Mouse (Mus musculus) intestine, embryonic 15.5 days (tissue): ENCODE data around the gene Dgcr2. TPM values are rescaled to one million over a fixed set of nuclear protein-coding genes. Genes with fewer than 3 reads are reported as not detected.

ENCODE experiments used
- ATAC-seq: fragments of 200-750 bp; cut with Nextera tagmentation; 2 replicates; pipeline ENCODE4 v1.8.0; 2017; ENCODE audit warnings: moderate TSS enrichment, moderate library complexity
- H3K27ac ChIP-seq: fragments of 300-500 bp; sonication (generic); 2 replicates; pipeline ENCODE4 v1.5.1; 2015; ENCODE audit warnings: mild to moderate bottlenecking, inconsistent platforms
- H3K27me3 ChIP-seq: fragments of 300-500 bp; sonication (generic); replicated peaks from 2 replicates; pipeline ENCODE4 v1.6.1; 2015; ENCODE audit warnings: inconsistent platforms
- H3K36me3 ChIP-seq: fragments of 300-500 bp; sonication (generic); 2 replicates; pipeline ENCODE4 v1.6.1; 2015; ENCODE audit warnings: inconsistent platforms
- H3K4me1 ChIP-seq: fragments of 300-500 bp; sonication (generic); replicated peaks from 2 replicates; pipeline ENCODE4 v1.6.1; 2015; ENCODE audit warnings: inconsistent platforms
- H3K4me2 ChIP-seq: fragments of 300-500 bp; sonication (generic); replicated peaks from 2 replicates; pipeline ENCODE4 v1.6.1; 2015; ENCODE audit warnings: mild to moderate bottlenecking, inconsistent platforms
- H3K4me3 ChIP-seq: fragments of 300-500 bp; sonication (generic); replicated peaks from 2 replicates; pipeline ENCODE4 v1.5.1; 2015; ENCODE audit warnings: inconsistent platforms
- H3K9ac ChIP-seq: fragments of 300-500 bp; sonication (generic); 2 replicates; pipeline ENCODE4 v1.6.1; 2015; ENCODE audit warnings: inconsistent platforms
- H3K9me3 ChIP-seq: fragments of 300-500 bp; sonication (generic); 2 replicates; pipeline ENCODE4 v1.6.1; 2016; ENCODE audit warnings: inconsistent platforms
- WGBS: fragments of 180-500 bp; shearing (Covaris S2); methylation state at CpG from one replicate; pipeline ENCODE4 v1.1.7; 2015; 5-methylcytosine and 5-hydroxymethylcytosine counted together
- polyA plus RNA-seq: library from polyadenylated mRNA; unstranded; fragments of >200 nt; fragmentation: Nextera tagmentation; extraction: Ambion mirVana; gene quantifications from 2 replicates; pipeline ENCODE4 v1.2.1, GENCODE M21; 2015

Gene Dgcr2
- polyA plus RNA-seq, 1 experiment from 2014 or later, result 68.2 TPM

- no peak overlapping the region for H3K27ac ChIP-seq
- H3K4me2 ChIP-seq, result no peak overlapping the region
- 47% methylated on average over 3 of the region's 3 CpGs for WGBS
These were observed 5.8 kb downstream of the Dgcr2 start for GRCm38 (mm10) chr16:17892606-17893005.

DNA sequence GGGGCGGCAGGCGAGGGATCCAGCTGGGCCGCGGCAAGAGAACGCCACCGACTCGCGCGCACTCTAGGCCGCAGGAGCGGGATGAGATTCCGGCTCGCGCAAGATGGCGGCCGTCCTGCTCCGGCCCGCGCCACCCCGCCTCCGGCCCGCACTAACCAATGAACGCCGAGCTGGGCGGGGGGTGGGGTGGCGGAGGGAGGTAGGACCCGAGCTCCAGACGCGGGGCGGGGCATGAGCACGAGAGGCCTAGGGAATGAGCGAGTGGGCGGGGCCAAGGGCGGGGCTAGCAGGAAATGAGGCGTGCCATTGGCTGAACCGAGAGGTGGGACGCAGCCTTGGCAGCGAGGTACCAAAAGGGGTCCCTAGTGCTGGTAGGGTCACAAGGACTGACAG, 6.8 kb downstream of the Dgcr2 start, which contains the start of gene Gm20518:
Gene Gm20518 (minus strand): TSS at position 105 of the 393 bp plus-strand sequence.
- Histone ChIP-seq H3K36me3 (no peaks in the 10 kb centered on the region), H3K4me2 (peak within 1 kb of the TSS; percentile 78), H3K9me3 (no peaks in the 10 kb centered on the region), H3K27ac (peak within 1 kb of the TSS; percentile 92), H3K9ac (peak within 1 kb of the TSS; percentile 97), H3K4me3 (peak within 1 kb of the TSS; percentile 83), H3K27me3 (no peaks in the 10 kb centered on the region), H3K4me1 (peaks cover 19% of the 10 kb centered on the region)
- ATAC-seq, result peak; percentile 98
- WGBS, result 0% methylated on average over 38 of the region's 38 CpGs

More at GRCm38 (mm10) chr16:17892606-17893005, 5.8 kb downstream of the Dgcr2 start:
- H3K4me1 ChIP-seq, result peaks cover 19% of the 10 kb centered on the region
- no peaks in the 10 kb centered on the region for H3K27me3 ChIP-seq
- H3K36me3 ChIP-seq, result no peaks in the 10 kb centered on the region
- ATAC-seq, result no peak
- H3K4me3 ChIP-seq, result no peak overlapping the region
- H3K9me3 ChIP-seq, result no peaks in the 10 kb centered on the region
- H3K9ac ChIP-seq, result no peak overlapping the region

DNA sequence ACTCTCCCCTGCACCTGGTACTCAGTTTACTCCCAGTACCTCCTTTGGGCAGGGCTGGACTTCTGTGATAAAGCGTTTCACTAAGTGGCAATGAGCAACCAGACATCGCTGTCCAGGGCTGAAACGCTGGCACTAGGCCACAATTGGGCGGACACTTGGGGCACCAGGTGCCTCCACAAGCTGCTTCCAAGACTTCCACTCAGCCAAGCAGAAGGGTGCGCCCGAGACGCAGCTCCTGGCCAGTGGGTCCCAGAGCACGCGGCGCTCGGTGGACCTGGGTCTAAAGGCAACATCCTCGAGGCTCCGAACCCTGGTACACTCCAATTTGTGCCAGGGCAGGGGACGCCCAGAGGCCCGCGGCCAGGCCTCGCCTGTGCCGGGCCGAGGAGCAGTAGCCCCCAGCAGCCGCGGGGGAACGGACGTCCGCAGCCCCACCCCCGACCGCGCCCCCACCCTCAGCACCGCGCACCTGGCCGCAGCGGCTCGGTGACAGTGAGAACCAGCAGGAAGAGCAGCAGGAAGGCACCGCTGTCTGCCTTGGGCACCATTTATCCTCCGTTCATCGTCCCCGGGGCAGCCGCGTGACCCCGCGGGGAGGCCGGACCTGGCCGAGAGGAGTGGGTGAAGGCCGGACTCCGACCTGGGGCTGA, 7.3 kb downstream of the Dgcr2 start:
- Histone ChIP-seq H3K4me2 (peak overlapping the region; percentile 71), H3K27ac (peak overlapping the region; percentile 92), H3K9me3 (no peaks in the 10 kb centered on the region), H3K36me3 (no peaks in the 10 kb centered on the region), H3K4me1 (peaks cover 20% of the 10 kb centered on the region), H3K4me3 (peak overlapping the region; percentile 83), H3K9ac (peak overlapping the region; percentile 97), H3K27me3 (no peaks in the 10 kb centered on the region)
- peak; percentile 78 for ATAC-seq
- 0% methylated on average over 44 of the region's 44 CpGs for WGBS

- no peaks in the 10 kb centered on the region for H3K36me3 ChIP-seq
- H3K27ac ChIP-seq, result no peak overlapping the region
- no peaks in the 10 kb centered on the region for H3K9me3 ChIP-seq
- ATAC-seq, result no peak
- peak overlapping the region; percentile 71 for H3K4me2 ChIP-seq
- peaks cover 23% of the 10 kb centered on the region for H3K4me1 ChIP-seq
- no peaks in the 10 kb centered on the region for H3K27me3 ChIP-seq
- peak overlapping the region; percentile 83 for H3K4me3 ChIP-seq
- 43% methylated on average over 2 of the region's 2 CpGs for WGBS
- peak overlapping the region; percentile 97 for H3K9ac ChIP-seq
These were observed 8.0 kb downstream of the Dgcr2 start for GRCm38 (mm10) chr16:17890342-17890727.

- Histone ChIP-seq H3K36me3 (no peaks in the 10 kb centered on the region), H3K4me2 (peak overlapping the region; percentile 71), H3K27ac (no peak overlapping the region), H3K4me3 (peak overlapping the region; percentile 83; the same call in 1 of the 2 replicates), H3K4me1 (peaks cover 23% of the 10 kb centered on the region), H3K9ac (no peak overlapping the region), H3K27me3 (no peaks in the 10 kb centered on the region), H3K9me3 (no peaks in the 10 kb centered on the region)
- 84% methylated on average over 6 of the region's 6 CpGs for WGBS
- no peak for ATAC-seq
These were observed 8.5 kb downstream of the Dgcr2 start for GRCm38 (mm10) chr16:17889689-17890341.

- no peak for ATAC-seq
- Histone ChIP-seq H3K4me1 (0 out of 2 replicates have a peak, but pooled peaks cover 14% of the 10 kb centered on the region), H3K4me3 (no peak overlapping the region), H3K36me3 (0 out of 2 replicates have a peak, but pooled peaks cover 5% of the 10 kb centered on the region), H3K4me2 (no peak overlapping the region), H3K27me3 (no peaks in the 10 kb centered on the region), H3K9me3 (no peaks in the 10 kb centered on the region), H3K9ac (no peak overlapping the region), H3K27ac (no peak overlapping the region)
- WGBS, result 72% methylated on average over 6 of the region's 6 CpGs
These were observed 14.2 kb downstream of the Dgcr2 start for GRCm38 (mm10) chr16:17884116-17884515.

DNA sequence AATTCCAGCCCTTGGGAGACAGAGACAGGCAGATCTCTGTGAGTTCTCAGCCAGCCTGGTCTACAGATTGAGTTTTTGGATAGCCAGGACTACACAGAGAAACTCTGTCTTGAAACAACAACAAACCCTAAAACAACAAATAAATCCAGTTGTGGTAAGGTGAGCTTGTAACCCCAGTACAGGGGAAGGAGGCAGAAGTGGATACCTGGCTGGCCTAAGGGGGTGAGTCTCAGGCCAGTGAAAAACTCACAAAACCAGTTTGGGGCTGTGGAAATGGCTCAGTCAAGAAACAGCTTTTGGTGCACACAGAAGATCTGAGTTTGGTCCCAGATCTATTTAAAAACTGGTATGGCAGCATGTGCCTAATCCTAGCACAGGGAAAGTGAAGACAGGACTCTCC, 16.2 kb downstream of the Dgcr2 start:
- Histone ChIP-seq H3K4me3 (no peak overlapping the region), H3K36me3 (0 out of 2 replicates have a peak, but pooled peaks cover 5% of the 10 kb centered on the region), H3K9ac (no peak overlapping the region), H3K27ac (no peak overlapping the region), H3K4me2 (no peak overlapping the region), H3K4me1 (0 out of 2 replicates have a peak, but pooled peaks cover 14% of the 10 kb centered on the region), H3K27me3 (no peaks in the 10 kb centered on the region), H3K9me3 (no peaks in the 10 kb centered on the region)
- ATAC-seq, result no peak

- peaks cover 13% of the 10 kb centered on the region; the same call in 1 of the 2 replicates for H3K4me1 ChIP-seq
- 82% methylated on average over 4 of the region's 4 CpGs for WGBS
- H3K9me3 ChIP-seq, result no peaks in the 10 kb centered on the region
- H3K27ac ChIP-seq, result no peak overlapping the region
- H3K9ac ChIP-seq, result no peak overlapping the region
- H3K4me3 ChIP-seq, result no peak overlapping the region
- no peaks in the 10 kb centered on the region for H3K27me3 ChIP-seq
- no peak overlapping the region for H3K4me2 ChIP-seq
- peaks cover 7% of the 10 kb centered on the region; the same call in 1 of the 2 replicates for H3K36me3 ChIP-seq
- ATAC-seq, result no peak
These were observed 18.8 kb downstream of the Dgcr2 start for GRCm38 (mm10) chr16:17879571-17879970.

DNA sequence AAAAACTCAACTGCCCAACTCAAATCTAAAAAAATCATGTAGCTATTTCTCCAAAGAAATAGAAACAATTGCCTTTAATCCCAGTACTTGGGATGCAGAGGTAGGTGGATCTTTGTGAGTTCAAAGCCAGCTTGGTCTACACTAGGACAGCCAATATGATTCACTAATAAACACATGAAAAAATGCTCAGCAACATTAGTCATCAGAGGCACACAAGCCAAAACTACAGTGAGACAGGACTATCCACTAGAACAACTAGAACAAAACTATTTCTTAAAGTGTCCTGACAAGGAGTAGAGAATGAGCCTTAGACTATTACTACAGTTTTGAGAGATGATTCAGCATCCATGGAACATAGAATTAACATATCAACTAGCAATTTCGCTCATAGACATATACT, 22.3 kb downstream of the Dgcr2 start:
- ATAC-seq, result no peak
- H3K27me3 ChIP-seq, result no peaks in the 10 kb centered on the region

GRCm38 (mm10) chr16:17875174-17875573, 23.2 kb downstream of the Dgcr2 start:
- Histone ChIP-seq H3K4me3 (no peak overlapping the region), H3K27me3 (no peaks in the 10 kb centered on the region), H3K9ac (no peak overlapping the region), H3K4me2 (no peak overlapping the region), H3K27ac (no peak overlapping the region), H3K9me3 (no peaks in the 10 kb centered on the region), H3K36me3 (peaks cover 12% of the 10 kb centered on the region; the same call in 1 of the 2 replicates), H3K4me1 (peaks cover 9% of the 10 kb centered on the region; the same call in 1 of the 2 replicates)
- WGBS, result 65% methylated on average over 4 of the region's 4 CpGs
- no peak for ATAC-seq

More for the DNA sequence above, 22.3 kb downstream of the Dgcr2 start:
- WGBS, result 96% methylated on average over 1 of the region's 1 CpGs
- H3K27ac ChIP-seq, result no peak overlapping the region
- no peak overlapping the region for H3K4me2 ChIP-seq
- no peak overlapping the region for H3K9ac ChIP-seq
- peaks cover 12% of the 10 kb centered on the region; the same call in 1 of the 2 replicates for H3K36me3 ChIP-seq
- H3K4me1 ChIP-seq, result peaks cover 9% of the 10 kb centered on the region; the same call in 1 of the 2 replicates
- H3K4me3 ChIP-seq, result no peak overlapping the region
- no peaks in the 10 kb centered on the region for H3K9me3 ChIP-seq

GRCm38 (mm10) chr16:17872995-17873394, 25.4 kb downstream of the Dgcr2 start:
- WGBS, result 56% methylated on average over 4 of the region's 4 CpGs
- Histone ChIP-seq H3K9ac (no peak overlapping the region; the same call in 1 of the 2 replicates), H3K4me1 (peaks cover 9% of the 10 kb centered on the region; the same call in 1 of the 2 replicates), H3K4me2 (no peak overlapping the region), H3K9me3 (no peaks in the 10 kb centered on the region), H3K27me3 (no peaks in the 10 kb centered on the region), H3K27ac (no peak overlapping the region), H3K4me3 (no peak overlapping the region), H3K36me3 (peaks cover 12% of the 10 kb centered on the region; the same call in 1 of the 2 replicates)
- no peak for ATAC-seq

DNA sequence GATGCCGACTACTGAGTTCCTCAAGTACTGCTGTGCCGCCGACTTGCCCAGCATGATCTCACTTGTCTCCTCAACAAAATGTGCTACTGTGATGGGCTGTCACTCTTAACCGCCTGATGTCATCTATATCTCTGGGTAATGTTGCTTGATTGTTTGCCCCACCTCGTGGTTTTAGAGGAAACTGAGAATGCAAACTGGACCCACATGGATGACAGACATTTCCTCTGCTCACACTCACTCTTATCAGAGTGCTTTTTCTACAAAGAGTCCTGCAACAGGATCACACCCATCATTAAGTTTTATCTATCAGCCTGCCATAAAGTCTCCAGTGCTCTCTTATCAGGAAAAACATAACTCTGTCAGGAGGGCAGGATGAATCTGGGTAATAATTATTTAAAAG, 27.1 kb downstream of the Dgcr2 start:
- Histone ChIP-seq H3K9ac (no peak overlapping the region), H3K4me1 (peaks cover 11% of the 10 kb centered on the region; the same call in 1 of the 2 replicates), H3K27me3 (no peaks in the 10 kb centered on the region), H3K36me3 (peaks cover 9% of the 10 kb centered on the region; the same call in 1 of the 2 replicates), H3K4me3 (no peak overlapping the region), H3K27ac (no peak overlapping the region), H3K4me2 (no peak overlapping the region), H3K9me3 (no peaks in the 10 kb centered on the region)
- WGBS, result 67% methylated on average over 5 of the region's 5 CpGs
- peak; percentile 88 for ATAC-seq
